Mouse (Mus musculus): ENCODE measurements around the gene Zfp524. TPM values are rescaled to one million over a fixed set of nuclear protein-coding genes. Genes with fewer than 3 reads are reported as not detected.

Gene Zfp524
- polyA plus RNA-seq, 1 experiment from 2014 or later = 8.2 TPM

- no peaks in the 10 kb centered on the region for H3K36me3 ChIP-seq
- peak overlapping the region; percentile 59; the same call in 1 of the 2 replicates for H3K4me3 ChIP-seq
- WGBS = 26% methylated on average over 11 of the region's 11 CpGs
- no peak for DNase-seq (ENCODE audit: low spot score)
- peaks cover 64% of the 10 kb centered on the region for H3K27me3 ChIP-seq (ENCODE audit: low read depth, poor library complexity, severe bottlenecking)
- H3K9me3 ChIP-seq (replicated peaks) = no peaks in the 10 kb centered on the region; the same call in 1 of the 2 replicates
- no peak overlapping the region for H3K27ac ChIP-seq
- H3K4me1 ChIP-seq = peaks cover 39% of the 10 kb centered on the region
Measured at GRCm38 (mm10) chr7:5057804-5058203, 43.6 kb downstream of the Zfp524 start.

- Histone ChIP-seq H3K9me3 (replicated peaks) (no peaks in the 10 kb centered on the region; the same call in 1 of the 2 replicates), H3K27ac (no peak overlapping the region), H3K4me1 (peaks cover 33% of the 10 kb centered on the region), H3K4me3 (0 out of 2 replicates have a peak overlapping the region, but pooled peaks have one; percentile 6), H3K27me3 (ENCODE audit: low read depth, poor library complexity, severe bottlenecking) (peaks cover 56% of the 10 kb centered on the region), H3K36me3 (no peaks in the 10 kb centered on the region)
- DNase-seq (ENCODE audit: low spot score) = no peak
- 91% methylated on average over 1 of the region's 1 CpGs for WGBS
Measured at GRCm38 (mm10) chr7:5058631-5059030, 44.4 kb downstream of the Zfp524 start.

GRCm38 (mm10) chr7:5059421-5059820, 45.2 kb downstream of the Zfp524 start:
- Histone ChIP-seq H3K27me3 (ENCODE audit: low read depth, poor library complexity, severe bottlenecking) (peaks cover 48% of the 10 kb centered on the region), H3K9me3 (replicated peaks) (no peaks in the 10 kb centered on the region; the same call in 1 of the 2 replicates), H3K27ac (no peak overlapping the region), H3K36me3 (peaks cover 6% of the 10 kb centered on the region), H3K4me3 (no peak overlapping the region; the same call in 1 of the 2 replicates), H3K4me1 (peaks cover 35% of the 10 kb centered on the region)
- 91% methylated on average over 12 of the region's 12 CpGs for WGBS
- DNase-seq (ENCODE audit: low spot score) = no peak

GRCm38 (mm10) chr7:5060239-5060731, 46.1 kb downstream of the Zfp524 start:
- Histone ChIP-seq H3K36me3 (peaks cover 12% of the 10 kb centered on the region), H3K27me3 (ENCODE audit: low read depth, poor library complexity, severe bottlenecking) (peaks cover 39% of the 10 kb centered on the region), H3K9me3 (replicated peaks) (no peaks in the 10 kb centered on the region; the same call in 1 of the 2 replicates), H3K27ac (peak overlapping the region; percentile 97), H3K4me3 (peak overlapping the region; percentile 65), H3K4me1 (peaks cover 37% of the 10 kb centered on the region)
- WGBS = 3% methylated on average over 27 of the region's 27 CpGs
- DNase-seq (ENCODE audit: low spot score) = peak; percentile 83

- Histone ChIP-seq H3K36me3 (peaks cover 21% of the 10 kb centered on the region), H3K27me3 (ENCODE audit: low read depth, poor library complexity, severe bottlenecking) (peaks cover 30% of the 10 kb centered on the region), H3K27ac (peak overlapping the region; percentile 97), H3K9me3 (replicated peaks) (no peaks in the 10 kb centered on the region; the same call in 1 of the 2 replicates), H3K4me3 (peak overlapping the region; percentile 65), H3K4me1 (peaks cover 44% of the 10 kb centered on the region)
- under 1% methylated on average over 60 of the region's 60 CpGs for WGBS
- peak; percentile 93 for DNase-seq (ENCODE audit: low spot score)
Measured at GRCm38 (mm10) chr7:5060944-5061773, 46.9 kb downstream of the Zfp524 start.

DNA sequence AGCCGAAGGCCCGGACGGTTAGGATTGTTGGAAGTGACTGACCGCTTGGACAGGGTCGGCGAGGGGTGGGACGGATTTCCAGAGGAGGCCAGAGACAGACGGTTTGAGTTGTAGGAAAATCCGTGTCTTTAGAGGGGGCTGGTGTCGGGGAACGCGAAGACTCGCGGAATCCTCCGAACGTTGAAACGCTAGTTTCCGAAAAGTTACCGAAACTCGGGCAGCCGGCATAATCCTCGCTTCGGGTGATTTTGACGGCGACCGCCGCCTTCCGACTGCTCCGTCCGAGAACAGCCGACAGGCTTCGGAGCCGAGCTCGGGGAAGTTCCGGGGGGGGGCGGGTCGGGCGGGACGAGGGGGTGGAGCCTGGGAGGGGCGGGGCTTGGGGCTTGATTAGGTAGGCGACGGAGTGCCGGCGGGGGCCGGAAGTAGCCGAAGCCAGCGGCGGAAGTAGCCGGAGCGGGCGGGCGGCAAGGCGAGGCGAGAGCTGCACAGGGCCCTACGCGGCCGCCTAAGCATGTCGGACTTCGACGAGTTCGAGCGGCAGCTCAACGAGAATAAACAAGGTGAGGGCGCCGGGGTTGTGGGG, 47.7 kb downstream of the Zfp524 start, which contains the start of gene U2af2:
U2af2 (plus strand) TSS at position 370 of the 586 bp plus-strand sequence.
- H3K4me1 ChIP-seq = peaks cover 39% of the 10 kb centered on the region
- peaks cover 28% of the 10 kb centered on the region for H3K36me3 ChIP-seq
- H3K27ac ChIP-seq = peak within 1 kb of the TSS; percentile 97
- peak; percentile 98 for DNase-seq (ENCODE audit: low spot score)
- H3K27me3 ChIP-seq (ENCODE audit: low read depth, poor library complexity, severe bottlenecking) = peaks cover 23% of the 10 kb centered on the region
- no peaks in the 10 kb centered on the region; the same call in 1 of the 2 replicates for H3K9me3 ChIP-seq (replicated peaks)
- H3K4me3 ChIP-seq = peak within 1 kb of the TSS; percentile 65
- under 1% methylated on average over 63 of the region's 65 CpGs for WGBS

- DNase-seq (ENCODE audit: low spot score) = peak; percentile 86
- H3K4me3 ChIP-seq = peak overlapping the region; percentile 65
- WGBS = under 1% methylated on average over 49 of the region's 51 CpGs
- H3K9me3 ChIP-seq (replicated peaks) = no peaks in the 10 kb centered on the region
- peaks cover 17% of the 10 kb centered on the region for H3K27me3 ChIP-seq (ENCODE audit: low read depth, poor library complexity, severe bottlenecking)
- peaks cover 34% of the 10 kb centered on the region for H3K36me3 ChIP-seq
- peak overlapping the region; percentile 97 for H3K27ac ChIP-seq
- peaks cover 33% of the 10 kb centered on the region for H3K4me1 ChIP-seq
Measured at GRCm38 (mm10) chr7:5062360-5063001, 48.3 kb downstream of the Zfp524 start.

DNA sequence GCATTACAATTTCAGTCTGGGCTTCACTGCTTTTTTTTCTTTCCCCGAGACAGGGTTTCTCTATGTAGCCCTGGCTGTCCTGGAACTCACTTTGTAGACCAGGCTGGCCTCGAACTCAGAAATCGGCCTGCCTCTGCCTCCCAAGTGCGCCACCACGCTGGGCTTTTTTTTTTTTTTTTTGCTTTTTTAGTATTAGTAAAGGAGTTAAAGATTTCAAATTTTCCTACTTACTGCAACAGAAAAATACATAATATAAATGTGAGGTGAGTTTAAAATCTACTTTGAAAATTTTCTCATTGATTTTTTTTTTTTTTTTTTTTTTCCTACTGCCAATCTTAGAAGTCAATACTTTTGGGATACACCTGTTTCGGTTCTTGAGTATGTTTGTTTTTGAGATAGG, 50.7 kb downstream of the Zfp524 start:
- H3K4me3 ChIP-seq = 0 out of 2 replicates have a peak overlapping the region, but pooled peaks have one; percentile 65
- 95% methylated on average over 6 of the region's 6 CpGs for WGBS

More for the DNA sequence above, 50.7 kb downstream of the Zfp524 start:
- no peak for DNase-seq (ENCODE audit: low spot score)
- H3K27me3 ChIP-seq (ENCODE audit: low read depth, poor library complexity, severe bottlenecking) = no peaks in the 10 kb centered on the region
- H3K36me3 ChIP-seq = peaks cover 58% of the 10 kb centered on the region
- H3K4me1 ChIP-seq = peaks cover 30% of the 10 kb centered on the region
- no peaks in the 10 kb centered on the region for H3K9me3 ChIP-seq (replicated peaks)
- no peak overlapping the region for H3K27ac ChIP-seq

Other genes with a start within 250 kb of the Zfp524 start
- not detected in 2 replicates for gene Fam71e2, start 243.1 kb upstream of the Zfp524 start, polyA plus RNA-seq (2016; fragmentation: Nextera tagmentation; extraction: Ambion mirVana)
- 0.09 TPM in 1 of 2 replicates, not detected in the other for gene Il11, start 231.6 kb upstream of the Zfp524 start, polyA plus RNA-seq (2016; fragmentation: Nextera tagmentation; extraction: Ambion mirVana)
- not detected in 2 replicates for gene Tmem190, start 231.5 kb upstream of the Zfp524 start, polyA plus RNA-seq (2016; fragmentation: Nextera tagmentation; extraction: Ambion mirVana)
- gene Tmem238, start 224.8 kb upstream of the Zfp524 start, polyA plus RNA-seq (2016; fragmentation: Nextera tagmentation; extraction: Ambion mirVana) = 4.8 and 5.8 TPM in 2 replicates
- gene Rpl28, start 221.5 kb upstream of the Zfp524 start, polyA plus RNA-seq (2016; fragmentation: Nextera tagmentation; extraction: Ambion mirVana) = 396 and 427 TPM in 2 replicates
- 500 and 550 TPM in 2 replicates for gene Ube2s, start 201.8 kb upstream of the Zfp524 start, polyA plus RNA-seq (2016; fragmentation: Nextera tagmentation; extraction: Ambion mirVana)
- gene Shisa7, start 169.7 kb upstream of the Zfp524 start, polyA plus RNA-seq (2016; fragmentation: Nextera tagmentation; extraction: Ambion mirVana) = 0.16 and 0.18 TPM in 2 replicates
- 2.6 and 3.1 TPM in 2 replicates for gene Isoc2b, start 144.2 kb upstream of the Zfp524 start, polyA plus RNA-seq (2016; fragmentation: Nextera tagmentation; extraction: Ambion mirVana)
- 0.46 and 0.64 TPM in 2 replicates for gene Isoc2a, start 137.3 kb upstream of the Zfp524 start, polyA plus RNA-seq (2016; fragmentation: Nextera tagmentation; extraction: Ambion mirVana)
- gene Gm36210, start 107.9 kb upstream of the Zfp524 start, polyA plus RNA-seq (2016; fragmentation: Nextera tagmentation; extraction: Ambion mirVana) = not detected in 2 replicates
- 4.2 and 5.1 TPM in 2 replicates for gene Zfp628, start 99.2 kb upstream of the Zfp524 start, polyA plus RNA-seq (2016; fragmentation: Nextera tagmentation; extraction: Ambion mirVana)
- 2.8 and 4.9 TPM in 2 replicates for gene Nat14, start 92.4 kb upstream of the Zfp524 start, polyA plus RNA-seq (2016; fragmentation: Nextera tagmentation; extraction: Ambion mirVana)
- 0.95 and 2.0 TPM in 2 replicates for gene Ssc5d, start 88.6 kb upstream of the Zfp524 start, polyA plus RNA-seq (2016; fragmentation: Nextera tagmentation; extraction: Ambion mirVana)
- 0.10 and 0.18 TPM in 2 replicates for gene Sbk2, start 50.0 kb upstream of the Zfp524 start, polyA plus RNA-seq (2016; fragmentation: Nextera tagmentation; extraction: Ambion mirVana)
- gene Sbk3, start 43.2 kb upstream of the Zfp524 start, polyA plus RNA-seq (2016; fragmentation: Nextera tagmentation; extraction: Ambion mirVana) = not detected in 2 replicates
- gene Zfp579, start 18.3 kb upstream of the Zfp524 start, polyA plus RNA-seq (2016; fragmentation: Nextera tagmentation; extraction: Ambion mirVana) = 21.9 and 28.3 TPM in 2 replicates
- 64.8 and 68.3 TPM in 2 replicates for gene Fiz1, start 282 bp downstream of the Zfp524 start, polyA plus RNA-seq (2016; fragmentation: Nextera tagmentation; extraction: Ambion mirVana)
- gene Gm44973, start 1.1 kb downstream of the Zfp524 start, polyA plus RNA-seq (2016; fragmentation: Nextera tagmentation; extraction: Ambion mirVana) = 2.0 TPM in 1 of 2 replicates, not detected in the other
- 7.5 and 7.7 TPM in 2 replicates for gene Zfp865, start 6.0 kb downstream of the Zfp524 start, polyA plus RNA-seq (2016; fragmentation: Nextera tagmentation; extraction: Ambion mirVana)
- gene Ccdc106, start 6.1 kb downstream of the Zfp524 start, polyA plus RNA-seq (2016; fragmentation: Nextera tagmentation; extraction: Ambion mirVana) = 5.5 and 9.0 TPM in 2 replicates
- not detected in 2 replicates for gene 4632433K11Rik, start 19.7 kb downstream of the Zfp524 start, polyA plus RNA-seq (2016; fragmentation: Nextera tagmentation; extraction: Ambion mirVana)
- 2.5 and 4.0 TPM in 2 replicates for gene Zfp784, start 24.0 kb downstream of the Zfp524 start, polyA plus RNA-seq (2016; fragmentation: Nextera tagmentation; extraction: Ambion mirVana)
- 30.1 and 34.3 TPM in 2 replicates for gene Zfp580, start 37.1 kb downstream of the Zfp524 start, polyA plus RNA-seq (2016; fragmentation: Nextera tagmentation; extraction: Ambion mirVana)
- gene U2af2, start 47.7 kb downstream of the Zfp524 start, polyA plus RNA-seq (2016; fragmentation: Nextera tagmentation; extraction: Ambion mirVana) = 202 and 203 TPM in 2 replicates
- 64.5 and 69.1 TPM in 2 replicates for gene Epn1, start 65.8 kb downstream of the Zfp524 start, polyA plus RNA-seq (2016; fragmentation: Nextera tagmentation; extraction: Ambion mirVana)
- not detected in 2 replicates for gene Rfpl4, start 102.5 kb downstream of the Zfp524 start, polyA plus RNA-seq (2016; fragmentation: Nextera tagmentation; extraction: Ambion mirVana)
- 0.20 and 0.53 TPM in 2 replicates for gene Rasl2-9, start 111.5 kb downstream of the Zfp524 start, polyA plus RNA-seq (2016; fragmentation: Nextera tagmentation; extraction: Ambion mirVana)
- gene Vmn1r55, start 135.3 kb downstream of the Zfp524 start, polyA plus RNA-seq (2016; fragmentation: Nextera tagmentation; extraction: Ambion mirVana) = 0.05 TPM in 1 of 2 replicates, not detected in the other
- not detected in 2 replicates for gene Vmn1r56, start 182.3 kb downstream of the Zfp524 start, polyA plus RNA-seq (2016; fragmentation: Nextera tagmentation; extraction: Ambion mirVana)
- not detected in 2 replicates for gene Vmn1r57, start 204.1 kb downstream of the Zfp524 start, polyA plus RNA-seq (2016; fragmentation: Nextera tagmentation; extraction: Ambion mirVana)

All from limb, embryonic 10.5 days (tissue).